Mouse (Mus musculus) bone marrow macrophage, adult 2 months (primary cell): Measurements from ENCODE around the gene Tnfrsf25.

Source experiments
- CTCF ChIP-seq: IDR thresholded peaks from 2 replicates; pipeline ENCODE4 v1.5.1; 2012; ENCODE audit warnings: low read depth, mild to moderate bottlenecking, low read length, moderate library complexity
- POLR2A ChIP-seq: IDR thresholded peaks from 2 replicates; pipeline ENCODE4 v1.6.1; 2012; ENCODE audit warnings: mild to moderate bottlenecking, low read depth, low read length, borderline replicate concordance

DNA sequence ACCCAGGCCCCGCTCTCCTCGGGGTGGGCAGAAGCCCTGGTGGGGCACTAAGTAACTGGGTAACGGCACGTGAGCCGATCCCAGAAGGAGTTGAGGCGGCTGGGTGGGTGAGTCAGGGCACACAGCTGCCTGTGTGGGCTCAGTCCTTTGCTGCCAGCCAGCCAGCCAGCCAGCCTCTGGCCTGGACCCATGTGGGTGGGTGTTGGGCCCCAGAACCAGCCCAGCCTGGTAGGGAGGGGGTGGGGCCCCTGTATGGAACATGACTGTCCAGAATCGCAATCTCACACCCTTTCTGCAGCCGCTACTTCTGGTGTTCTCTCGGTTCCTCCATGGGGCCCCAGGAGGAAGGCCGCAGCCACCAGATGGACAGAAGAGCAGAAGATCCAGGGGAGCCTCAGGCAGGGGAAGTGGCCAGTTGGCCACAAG, 37.6 kb upstream of the Tnfrsf25 start:
- TF ChIP-seq POLR2A (no peak), CTCF (no peak)
